Mouse (Mus musculus) ES-Bruce4 (cell line): ENCODE results near the gene Hpd. TPM values are rescaled to one million over a fixed set of nuclear protein-coding genes. Genes with fewer than 3 reads are reported as not detected.

ENCODE experiments used
- H3K27ac ChIP-seq: 2 replicates; pipeline ENCODE4 v1.5.1; 2012; ENCODE audit warnings: low read length, inconsistent platforms; ENCODE audit not compliant: insufficient read depth
- H3K27me3 ChIP-seq: 2 replicates; pipeline ENCODE4 v1.6.1; 2012; ENCODE audit warnings: mild to moderate bottlenecking, low read length, inconsistent platforms; ENCODE audit not compliant: control insufficient read depth, poor library complexity, insufficient read depth, severe bottlenecking
- H3K36me3 ChIP-seq: 2 replicates; pipeline ENCODE4 v1.6.1; 2012; ENCODE audit warnings: inconsistent platforms, mild to moderate bottlenecking, low read length, moderate library complexity; ENCODE audit not compliant: control insufficient read depth, poor library complexity, insufficient read depth, severe bottlenecking
- H3K4me1 ChIP-seq: one replicate; pipeline ENCODE4 v1.8.1; 2011; ENCODE audit warnings: low read length; ENCODE audit not compliant: control insufficient read depth, insufficient read depth
- H3K4me3 ChIP-seq: 2 replicates; pipeline ENCODE4 v1.5.1; 2011; ENCODE audit warnings: low read depth, mild to moderate bottlenecking, low read length
- H3K9ac ChIP-seq: 2 replicates; pipeline ENCODE4 v1.6.1; 2012; ENCODE audit warnings: low read depth, mild to moderate bottlenecking, inconsistent platforms; ENCODE audit not compliant: poor library complexity, severe bottlenecking
- H3K9me3 ChIP-seq: replicated peaks from 2 replicates; pipeline ENCODE4 v1.6.1; 2012; ENCODE audit warnings: mild to moderate bottlenecking, low read length, inconsistent platforms; ENCODE audit not compliant: control insufficient read depth, poor library complexity, insufficient read depth, severe bottlenecking
- CTCF ChIP-seq: IDR thresholded peaks from one replicate; pipeline ENCODE4 v1.8.1; 2011; ENCODE audit warnings: low read depth, low read length
- EP300 ChIP-seq: IDR thresholded peaks from 2 replicates; pipeline ENCODE4 v1.6.1; 2011; ENCODE audit warnings: low read depth, low read length; ENCODE audit not compliant: insufficient read depth
- POLR2A ChIP-seq: IDR thresholded peaks from one replicate; pipeline ENCODE4 v1.8.1; 2011; ENCODE audit warnings: low read length; ENCODE audit not compliant: insufficient read depth
- polyA plus RNA-seq: library from polyadenylated mRNA; stranded (reverse); fragments of >200 nt; gene quantifications from 2 replicates; pipeline ENCODE4 v1.2.4, GENCODE M21; 2011; ENCODE audit warnings: low read depth; ENCODE audit not compliant: missing spikeins, insufficient read depth, insufficient read length

Hpd gene
- polyA plus RNA-seq, 1 experiment: not detected

GRCm38 (mm10) chr5:123191427-123191826, 8.9 kb upstream of the Hpd start:
- Histone ChIP-seq H3K9ac (no peak overlapping the region), H3K27ac (no peak overlapping the region), H3K9me3 (no peaks in the 10 kb centered on the region), H3K27me3 (no peaks in the 10 kb centered on the region), H3K36me3 (no peaks in the 10 kb centered on the region), H3K4me1 (no peaks in the 10 kb centered on the region), H3K4me3 (no peak overlapping the region)
- TF ChIP-seq EP300: no peak

- no peak overlapping the region for H3K27ac ChIP-seq
- H3K27me3 ChIP-seq: no peaks in the 10 kb centered on the region
- H3K9me3 ChIP-seq: no peaks in the 10 kb centered on the region
- H3K4me3 ChIP-seq: no peak overlapping the region
- TF ChIP-seq EP300 (no peak), CTCF (no peak), POLR2A (no peak)
- H3K36me3 ChIP-seq: no peaks in the 10 kb centered on the region
- no peaks in the 10 kb centered on the region for H3K4me1 ChIP-seq
- no peak overlapping the region for H3K9ac ChIP-seq
Observed at GRCm38 (mm10) chr5:123190912-123191311, 8.4 kb upstream of the Hpd start.

- TF ChIP-seq CTCF: no peak
- no peak for TF ChIP-seq EP300
- TF ChIP-seq POLR2A: no peak
- no peak overlapping the region for H3K9ac ChIP-seq
- no peaks in the 10 kb centered on the region for H3K27me3 ChIP-seq
- H3K9me3 ChIP-seq: no peaks in the 10 kb centered on the region
- no peaks in the 10 kb centered on the region for H3K4me1 ChIP-seq
- no peak overlapping the region for H3K27ac ChIP-seq
- H3K36me3 ChIP-seq: no peaks in the 10 kb centered on the region
- H3K4me3 ChIP-seq: no peak overlapping the region
Observed at GRCm38 (mm10) chr5:123187306-123187705, 4.8 kb upstream of the Hpd start.

GRCm38 (mm10) chr5:123185966-123186365, 3.4 kb upstream of the Hpd start:
- H3K4me1 ChIP-seq: no peaks in the 10 kb centered on the region
- H3K9me3 ChIP-seq: no peaks in the 10 kb centered on the region
- no peak overlapping the region for H3K9ac ChIP-seq
- H3K4me3 ChIP-seq: no peak overlapping the region
- no peak overlapping the region for H3K27ac ChIP-seq
- H3K27me3 ChIP-seq: no peaks in the 10 kb centered on the region
- no peaks in the 10 kb centered on the region for H3K36me3 ChIP-seq
- no peak for TF ChIP-seq POLR2A
- no peak for TF ChIP-seq EP300
- no peak for TF ChIP-seq CTCF

- H3K9ac ChIP-seq: no peak overlapping the region
- H3K27me3 ChIP-seq: no peaks in the 10 kb centered on the region
- H3K4me3 ChIP-seq: no peak overlapping the region
- TF ChIP-seq EP300 (no peak), POLR2A (no peak), CTCF (no peak)
- H3K9me3 ChIP-seq: no peaks in the 10 kb centered on the region
- no peak overlapping the region for H3K27ac ChIP-seq
- H3K4me1 ChIP-seq: no peaks in the 10 kb centered on the region
- H3K36me3 ChIP-seq: no peaks in the 10 kb centered on the region
Observed at GRCm38 (mm10) chr5:123181536-123181935, 991 bp downstream of the Hpd start.

GRCm38 (mm10) chr5:123180390-123180789, 2.1 kb downstream of the Hpd start:
- Histone ChIP-seq H3K4me3 (no peak overlapping the region), H3K36me3 (no peaks in the 10 kb centered on the region), H3K4me1 (no peaks in the 10 kb centered on the region), H3K9ac (no peak overlapping the region), H3K27ac (no peak overlapping the region), H3K9me3 (no peaks in the 10 kb centered on the region), H3K27me3 (no peaks in the 10 kb centered on the region)
- TF ChIP-seq POLR2A: no peak
- TF ChIP-seq EP300: no peak
- TF ChIP-seq CTCF: no peak

GRCm38 (mm10) chr5:123178792-123179191, 3.7 kb downstream of the Hpd start:
- Histone ChIP-seq H3K27ac (no peak overlapping the region), H3K27me3 (no peaks in the 10 kb centered on the region), H3K9me3 (no peaks in the 10 kb centered on the region), H3K9ac (no peak overlapping the region), H3K4me3 (no peak overlapping the region), H3K4me1 (no peaks in the 10 kb centered on the region), H3K36me3 (no peaks in the 10 kb centered on the region)
- no peak for TF ChIP-seq EP300
